10 mouse cellular contexts compared by ENCODE assay signal in the genomic region with DNA sequence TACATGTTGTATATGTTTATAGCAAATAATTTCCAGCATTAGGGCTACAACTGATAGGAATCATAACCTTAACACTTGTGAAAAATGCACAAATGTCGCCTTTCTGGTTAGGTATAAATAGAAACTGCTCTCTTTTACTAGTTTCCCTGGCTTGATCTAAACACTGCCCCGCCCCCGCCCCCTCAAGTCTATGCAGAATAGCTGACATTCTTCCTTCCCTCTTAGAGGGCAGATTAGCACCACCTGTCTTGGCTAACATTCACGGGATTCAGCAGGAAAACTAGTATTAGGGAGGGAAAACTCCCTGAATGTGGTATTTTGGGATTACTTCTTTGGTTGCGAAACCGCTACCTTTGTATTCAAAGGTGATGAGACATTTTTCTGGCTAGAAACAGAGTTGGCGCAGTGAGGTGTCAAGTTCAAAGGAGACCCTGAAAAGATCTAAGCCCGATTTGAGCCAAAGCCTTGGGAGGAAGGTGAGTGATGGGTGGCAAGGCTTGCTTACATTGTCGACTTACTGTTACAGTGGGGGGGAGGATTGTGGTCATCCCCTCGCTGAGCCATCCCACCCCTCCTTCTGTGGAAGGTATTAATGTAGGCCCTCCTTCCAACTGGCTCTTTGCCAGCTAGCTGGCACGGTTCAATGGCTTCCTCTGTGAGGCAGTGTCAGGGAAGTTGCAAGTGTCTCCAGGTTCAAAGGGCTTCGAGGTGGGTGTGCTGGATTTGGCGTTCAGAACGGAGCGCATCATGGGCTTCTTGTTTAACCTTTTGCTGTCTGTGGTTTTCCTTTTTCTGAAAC.
DNase-seq lines count a peak whose midpoint lies in the region; ATAC-seq and TF ChIP-seq lines count a peak whose summit lies in the region.
"Had no signal": no experiment of that assay in that cellular context is flagged by ENCODE, and none has a peak within 500 bp of the region (broad histone marks: within the 10 kb centered on the region; RNA-seq: fewer than 3 reads in every experiment).

No protein-coding gene starts in this region.

- ATAC-seq in hindbrain, postnatal 0 days: no peak
- no peak for ATAC-seq in hindbrain, embryonic 12.5 days (ENCODE audit: low FRiP score)

- peak; percentile 53 for DNase-seq in hindbrain, postnatal 0 days (ENCODE audit: low spot score)
- DNase-seq in adrenal gland, adult 8-10 months: peak; percentile 2
- peak; percentile 77 for DNase-seq in kidney, adult 18-20 months
- peak; percentile 41 for DNase-seq in mesoderm, embryonic 11.5 days (ENCODE audit: low read depth, low spot score)
- DNase-seq in left cerebral cortex, postnatal 14 days (ENCODE audit: low spot score in 2 of 2): no peak
- no peak for DNase-seq in thymus, postnatal 36 days
- DNase-seq in right cerebral cortex, postnatal 36 days (ENCODE audit: low spot score in 2 of 2): no peak

- 36% methylated on average over 15 of the region's 15 CpGs for WGBS in hindbrain, postnatal 0 days
- 43% methylated on average over 15 of the region's 15 CpGs for WGBS in hindbrain, embryonic 12.5 days

- H3K4me2 ChIP-seq in hindbrain, postnatal 0 days (ENCODE audit: low read depth, low read length): no peak overlapping the region
- no peak overlapping the region for H3K4me2 ChIP-seq in hindbrain, embryonic 12.5 days (replicated peaks)
- H3K4me2 ChIP-seq: hindbrain, embryonic 15.5 days; neural tube, embryonic 13.5 days had no signal

- H3K9ac ChIP-seq in hindbrain, postnatal 0 days (replicated peaks; ENCODE audit: low read length): no peak overlapping the region
- no peak overlapping the region for H3K9ac ChIP-seq in hindbrain, embryonic 12.5 days
- H3K9ac ChIP-seq: hindbrain, embryonic 15.5 days; neural tube, embryonic 13.5 days had no signal

- H3K4me3 ChIP-seq in hindbrain, postnatal 0 days (ENCODE audit: low read length): no peak overlapping the region
- H3K4me3 ChIP-seq in hindbrain, embryonic 12.5 days: no peak overlapping the region
- H3K4me3 ChIP-seq: hindbrain, embryonic 15.5 days; neural tube, embryonic 13.5 days had no signal

- peaks cover 4% of the 10 kb centered on the region; the same call in 1 of the 2 replicates for H3K27me3 ChIP-seq in hindbrain, postnatal 0 days (ENCODE audit: insufficient read depth, low read length)
- no peaks in the 10 kb centered on the region for H3K27me3 ChIP-seq in hindbrain, embryonic 12.5 days
- H3K27me3 ChIP-seq: hindbrain, embryonic 15.5 days; neural tube, embryonic 13.5 days had no signal

- no peaks in the 10 kb centered on the region for H3K36me3 ChIP-seq in hindbrain, postnatal 0 days (ENCODE audit: insufficient read depth, low read length)
- H3K36me3 ChIP-seq in hindbrain, embryonic 12.5 days: no peaks in the 10 kb centered on the region
- H3K36me3 ChIP-seq: hindbrain, embryonic 15.5 days; neural tube, embryonic 13.5 days had no signal

- TF ChIP-seq CTCF in hindbrain, postnatal 0 days (IDR thresholded peaks at IDR 0.05; ENCODE audit: low read depth): no peak

- intact Hi-C loops in left cerebral cortex, postnatal 14 days (cut with DNase I): no loop called here

- H3K9me3 ChIP-seq in hindbrain, postnatal 0 days (ENCODE audit: low read length): no peaks in the 10 kb centered on the region
- H3K9me3 ChIP-seq in hindbrain, embryonic 12.5 days (replicated peaks): no peaks in the 10 kb centered on the region
- H3K9me3 ChIP-seq: hindbrain, embryonic 15.5 days; neural tube, embryonic 13.5 days had no signal

- no peak overlapping the region for H3K27ac ChIP-seq in hindbrain, postnatal 0 days
- no peak overlapping the region for H3K27ac ChIP-seq in hindbrain, embryonic 12.5 days
- H3K27ac ChIP-seq: hindbrain, embryonic 15.5 days; neural tube, embryonic 13.5 days had no signal

- no peaks in the 10 kb centered on the region for H3K4me1 ChIP-seq in hindbrain, postnatal 0 days (ENCODE audit: insufficient read depth, low read length)
- H3K4me1 ChIP-seq in hindbrain, embryonic 12.5 days: 0 out of 2 replicates have a peak, but pooled peaks cover 5% of the 10 kb centered on the region
- H3K4me1 ChIP-seq: hindbrain, embryonic 15.5 days had no signal

Comparison
In these comparisons a context has a peak if more than half of its experiments do, and no peak if none do; other contexts are left out.
1. DNase-seq: peak in hindbrain, postnatal 0 days (single experiment), adrenal gland, adult 8-10 months (single experiment), kidney, adult 18-20 months (single experiment) and mesoderm, embryonic 11.5 days (single experiment); none in left cerebral cortex, postnatal 14 days (0 of 2), thymus, postnatal 36 days (0 of 2) and right cerebral cortex, postnatal 36 days (0 of 2).